Mouse (Mus musculus) MEL (cell line): ENCODE measurements around the gene Trip11. TPM values are rescaled to one million over a fixed set of nuclear protein-coding genes. Genes with fewer than 3 reads are reported as not detected.

Experiments used
- DNase-seq: peaks from one replicate; pipeline ENCODE4 v3.0.0; 2011; ENCODE audit warnings: low read depth, low spot score
- H3K27ac ChIP-seq: 2 replicates; pipeline ENCODE4 v1.5.1; 2012; ENCODE audit warnings: low read depth, mild to moderate bottlenecking, control low read depth, low read length, moderate library complexity; ENCODE audit not compliant: control insufficient read depth
- H3K27me3 ChIP-seq, 2 experiments: fragments of 150-350 bp in 1 of 2; sonication (generic) in 1 of 2; 2 replicates each; pipeline ENCODE4 v1.6.1; 2012; ENCODE audit warnings: low read length in 2 of 2, mild to moderate bottlenecking in 2 of 2, improper control_type of control experiment in 1 of 2, moderate library complexity in 1 of 2; ENCODE audit not compliant: insufficient read depth in 2 of 2, control insufficient read depth in 1 of 2
- H3K36me3 ChIP-seq, 2 experiments: 2 replicates each; pipeline ENCODE4 v1.6.1; 2012 to 2014; ENCODE audit warnings: low read length in 2 of 2, improper control_type of control experiment in 1 of 2, inconsistent platforms in 1 of 2, mild to moderate bottlenecking in 1 of 2; ENCODE audit not compliant: insufficient read depth in 2 of 2, control insufficient read depth in 1 of 2
- H3K4me1 ChIP-seq, 2 experiments: fragments of 150-350 bp in 1 of 2; sonication (generic) in 1 of 2; 2 replicates each; pipeline ENCODE4 v1.6.1; 2012; ENCODE audit warnings: low read length in 2 of 2, improper control_type of control experiment in 1 of 2, mild to moderate bottlenecking in 1 of 2; ENCODE audit not compliant: insufficient read depth in 2 of 2, control insufficient read depth in 1 of 2
- H3K4me3 ChIP-seq, 2 experiments: fragments of 150-350 bp in 1 of 2; sonication (generic) in 1 of 2; 2 replicates each; pipeline ENCODE4 v1.5.1; 2012; ENCODE audit warnings: low read depth in 2 of 2, low read length in 2 of 2, mild to moderate bottlenecking in 2 of 2, moderate library complexity in 2 of 2, control low read depth in 1 of 2, improper control_type of control experiment in 1 of 2; ENCODE audit not compliant: control insufficient read depth in 1 of 2, insufficient read depth in 1 of 2
- H3K79me2 ChIP-seq: 2 replicates; pipeline ENCODE4 v1.6.1; 2012; ENCODE audit warnings: mild to moderate bottlenecking, low read length, moderate library complexity; ENCODE audit not compliant: control insufficient read depth, poor library complexity, insufficient read depth
- H3K9ac ChIP-seq: 2 replicates; pipeline ENCODE4 v1.6.1; 2012; ENCODE audit warnings: low read depth, mild to moderate bottlenecking, control low read depth, low read length, moderate library complexity; ENCODE audit not compliant: control insufficient read depth, poor library complexity, severe bottlenecking
- H3K9me3 ChIP-seq: fragments of 150-350 bp; sonication (generic); replicated peaks from 2 replicates; pipeline ENCODE4 v1.6.1; 2012; ENCODE audit warnings: mild to moderate bottlenecking, low read length, improper control_type of control experiment, moderate library complexity; ENCODE audit not compliant: insufficient read depth
- CHD1 ChIP-seq: IDR thresholded peaks from 2 replicates; pipeline ENCODE4 v1.6.1; 2012; ENCODE audit warnings: low read depth, mild to moderate bottlenecking, inconsistent platforms, low read length, improper control_type of control experiment
- ETS1 ChIP-seq: IDR thresholded peaks from 2 replicates; pipeline ENCODE4 v1.6.1; 2012; ENCODE audit warnings: low read depth, mild to moderate bottlenecking, inconsistent platforms, low read length, improper control_type of control experiment, moderate library complexity
- MAX ChIP-seq: IDR thresholded peaks from 2 replicates; pipeline ENCODE4 v1.6.1; 2011; ENCODE audit warnings: low read length, improper control_type of control experiment
- MEF2A ChIP-seq: IDR thresholded peaks from 2 replicates; pipeline ENCODE4 v1.6.1; 2014; ENCODE audit warnings: low read depth, mild to moderate bottlenecking, inconsistent platforms, low read length, improper control_type of control experiment; ENCODE audit not compliant: poor library complexity, insufficient replicate concordance, severe bottlenecking; ENCODE audit errors: extremely low read depth
- MXI1 ChIP-seq: IDR thresholded peaks from 2 replicates; pipeline ENCODE4 v1.6.1; 2011; ENCODE audit warnings: mild to moderate bottlenecking, low read depth, low read length, improper control_type of control experiment
- MYB ChIP-seq: IDR thresholded peaks from 2 replicates; pipeline ENCODE4 v1.6.1; 2011; ENCODE audit warnings: mild to moderate bottlenecking, low read depth, low read length, improper control_type of control experiment
- NELFE ChIP-seq: IDR thresholded peaks from 2 replicates; pipeline ENCODE4 v1.6.1; 2011; ENCODE audit warnings: low read depth, low read length, improper control_type of control experiment
- NRF1 ChIP-seq: IDR thresholded peaks from 2 replicates; pipeline ENCODE4 v1.6.1; 2014; ENCODE audit warnings: low read depth, mild to moderate bottlenecking, inconsistent platforms, low read length, improper control_type of control experiment, moderate library complexity; ENCODE audit not compliant: poor library complexity, insufficient read depth, severe bottlenecking
- POLR2A ChIP-seq, 2 experiments: IDR thresholded peaks; 2 replicates each; pipeline ENCODE4 v1.6.1; 2011 to 2012; ENCODE audit warnings: low read length in 2 of 2, mild to moderate bottlenecking in 2 of 2, control low read depth in 1 of 2, improper control_type of control experiment in 1 of 2, low read depth in 1 of 2, moderate library complexity in 1 of 2; ENCODE audit not compliant: control insufficient read depth in 1 of 2, insufficient read depth in 1 of 2, poor library complexity in 1 of 2
- POLR2AphosphoS5 ChIP-seq: IDR thresholded peaks from 2 replicates; pipeline ENCODE4 v1.6.1; 2012; ENCODE audit warnings: low read depth, borderline replicate concordance, mild to moderate bottlenecking, inconsistent platforms, low read length, moderate library complexity, mixed read lengths
- RAD21 ChIP-seq: IDR thresholded peaks from 2 replicates; pipeline ENCODE4 v1.6.1; 2011; ENCODE audit warnings: mild to moderate bottlenecking, low read depth, low read length, improper control_type of control experiment
- RCOR1 ChIP-seq: IDR thresholded peaks from 2 replicates; pipeline ENCODE4 v1.6.1; 2012; ENCODE audit warnings: low read depth, mild to moderate bottlenecking, inconsistent platforms, low read length, improper control_type of control experiment
- TBP ChIP-seq: IDR thresholded peaks from 2 replicates; pipeline ENCODE4 v1.8.0; 2011; ENCODE audit warnings: low read depth, low read length, improper control_type of control experiment
- TCF12 ChIP-seq: IDR thresholded peaks from 2 replicates; pipeline ENCODE4 v1.6.1; 2014; ENCODE audit warnings: low read depth, mild to moderate bottlenecking, inconsistent platforms, low read length, improper control_type of control experiment, moderate library complexity
- UBTF ChIP-seq: IDR thresholded peaks from 2 replicates; pipeline ENCODE4 v1.6.1; 2012; ENCODE audit warnings: low read depth, mild to moderate bottlenecking, inconsistent platforms, low read length, improper control_type of control experiment, moderate library complexity, borderline replicate concordance; ENCODE audit not compliant: insufficient read depth
- USF1 ChIP-seq: IDR thresholded peaks from 2 replicates; pipeline ENCODE4 v1.6.1; 2014; ENCODE audit warnings: low read depth, mild to moderate bottlenecking, inconsistent platforms, low read length, improper control_type of control experiment, moderate library complexity
- ZC3H11A ChIP-seq: IDR thresholded peaks from 2 replicates; pipeline ENCODE4 v1.6.1; 2012; ENCODE audit warnings: low read depth, mild to moderate bottlenecking, inconsistent platforms, low read length, improper control_type of control experiment
- ZKSCAN1 ChIP-seq: IDR thresholded peaks from 2 replicates; pipeline ENCODE4 v1.6.1; 2012; ENCODE audit warnings: low read depth, mild to moderate bottlenecking, inconsistent platforms, low read length, improper control_type of control experiment, moderate library complexity
- ZMIZ1 ChIP-seq: IDR thresholded peaks from 2 replicates; pipeline ENCODE4 v1.6.1; 2012; ENCODE audit warnings: low read depth, mild to moderate bottlenecking, inconsistent platforms, low read length, improper control_type of control experiment, moderate library complexity
- ZNF384 ChIP-seq: IDR thresholded peaks from 2 replicates; pipeline ENCODE4 v1.6.1; 2012; ENCODE audit warnings: low read depth, mild to moderate bottlenecking, inconsistent platforms, low read length, improper control_type of control experiment
- polyA plus RNA-seq, 2 experiments: library from polyadenylated mRNA; stranded (reverse) in 1 of 2; unstranded in 1 of 2; fragments of >175 nt in 1 of 2; fragments of >200 nt in 1 of 2; gene quantifications; 2 replicates each; pipeline versions ENCODE4 v1.2.1 to v1.2.4; 2012; ENCODE audit warnings: low replicate concordance in 2 of 2, low read depth in 1 of 2; ENCODE audit not compliant: insufficient read length in 2 of 2, insufficient read depth in 1 of 2, missing spikeins in 1 of 2
- total RNA-seq: library from RNA; depleted of rRNA; stranded (reverse); fragments of 300-350 nt; gene quantifications from 2 replicates; pipeline ENCODE4 v1.2.3, GENCODE M21; 2012

Trip11 gene
- total and polyA plus RNA-seq, 3 experiments: 7.6 to 10.4 TPM; not detected in 1

DNA sequence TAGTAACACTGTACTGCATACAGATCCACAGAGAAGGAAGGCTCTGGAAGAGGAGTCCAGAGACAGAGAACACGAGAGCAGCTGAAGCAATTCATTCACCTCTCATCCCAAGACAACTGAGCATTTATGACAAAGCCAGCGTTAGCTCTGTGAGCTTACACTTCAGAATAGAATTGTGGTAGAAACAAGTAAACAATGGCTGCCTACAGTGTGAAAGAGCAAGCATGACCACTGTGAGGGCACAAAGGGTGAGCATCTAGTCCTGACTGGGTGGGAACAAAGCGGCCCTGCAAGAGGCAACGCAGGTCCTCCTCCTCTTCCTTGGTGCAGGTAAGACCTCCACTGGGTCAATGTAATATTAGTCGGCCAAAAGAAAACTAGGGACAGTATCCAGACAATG lies 22.0 kb downstream of the Trip11 start:
- Histone ChIP-seq H3K9me3 (no peaks in the 10 kb centered on the region), H3K27me3 (no peaks in the 10 kb centered on the region), H3K4me3 (no peak overlapping the region), H3K79me2 (no peaks in the 10 kb centered on the region)
- TF ChIP-seq ZC3H11A (no peak), CHD1 (no peak), RCOR1 (no peak), MAX (no peak), POLR2A (IDR thresholded peaks at IDR 0.05; ENCODE audit: control insufficient read depth in 1 of 2, insufficient read depth in 1 of 2, low read depth in 1 of 2, low read length in 2 of 2, poor library complexity in 1 of 2) (no peak), RAD21 (no peak), TBP (no peak), ZNF384 (no peak), MXI1 (no peak), ZMIZ1 (no peak), ZKSCAN1 (no peak), TCF12 (no peak), USF1 (no peak), MEF2A (no peak), POLR2AphosphoS5 (no peak), NELFE (no peak), NRF1 (no peak), UBTF (no peak), ETS1 (no peak)
- TF ChIP-seq, all 39 proteins: peak for 0
- Histone ChIP-seq H3K27ac (no peak overlapping the region), H3K4me1 (no peaks in the 10 kb centered on the region), H3K9ac (no peak overlapping the region), H3K36me3 (peaks cover 0 to 28% of the 10 kb centered on the region in 2 experiments; a peak in 2 of 4 replicates)
- no peak for DNase-seq

DNA sequence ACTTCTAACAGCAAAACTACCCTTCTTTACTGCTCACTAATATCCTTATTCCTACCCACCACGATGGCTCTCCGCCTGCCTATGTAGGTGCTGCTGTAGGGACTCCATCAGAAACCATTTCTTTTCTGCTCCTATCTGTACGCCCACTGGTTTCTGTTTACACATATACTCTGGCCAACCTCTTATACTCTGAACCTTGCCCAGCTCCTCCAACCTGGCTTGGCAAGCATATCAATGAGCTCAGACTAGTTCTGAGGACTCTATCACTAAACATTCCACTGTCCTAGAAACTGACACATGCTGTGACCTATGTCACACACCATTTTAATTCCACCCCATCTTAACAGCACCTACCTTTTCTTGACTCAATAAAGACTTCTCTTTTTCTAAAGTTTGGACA lies 23.7 kb downstream of the Trip11 start:
- H3K4me3 ChIP-seq: no peak overlapping the region
- H3K9me3 ChIP-seq: no peaks in the 10 kb centered on the region
- no peaks in the 10 kb centered on the region for H3K27me3 ChIP-seq
- H3K79me2 ChIP-seq: no peaks in the 10 kb centered on the region
- H3K27ac ChIP-seq: no peak overlapping the region
- DNase-seq: no peak
- H3K4me1 ChIP-seq: no peaks in the 10 kb centered on the region
- TF ChIP-seq RCOR1 (no peak), MYB (no peak)
- H3K9ac ChIP-seq: no peak overlapping the region
- peaks cover 0 to 24% of the 10 kb centered on the region in 2 experiments; a peak in 2 of 4 replicates for H3K36me3 ChIP-seq
